Mouse (Mus musculus): ENCODE results near the gene Shc4.

Shc4 gene

DNA sequence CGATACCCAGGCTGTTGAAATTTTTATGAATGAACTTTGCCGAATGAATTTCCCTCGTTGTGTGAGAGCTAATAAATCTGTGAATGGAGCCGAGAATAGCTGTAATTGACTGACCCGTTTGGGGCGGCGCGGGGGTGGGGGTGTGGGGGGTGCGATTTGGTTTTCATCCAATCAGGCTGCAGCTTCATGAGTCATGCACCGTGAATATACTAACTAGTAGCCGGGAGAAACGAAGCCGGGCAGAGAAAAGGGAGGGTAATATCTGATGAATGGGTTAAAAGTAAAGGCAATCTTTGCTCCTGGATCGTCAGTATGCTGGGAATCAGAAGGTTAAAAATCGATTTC lies at the start of gene Shc4:
Gene Shc4, minus strand, starts transcription at position 63 of the 345 bp plus-strand sequence.
- DNase-seq = peak in 1 of 2 experiments; percentile 72

GRCm38 (mm10) chr2:125765029-125765428 lies 41.1 kb upstream of the Shc4 start:
- peak in 1 of 2 experiments; percentile 44 for DNase-seq

- DNase-seq = no peak
Measured at GRCm38 (mm10) chr2:125764531-125764930, 40.6 kb upstream of the Shc4 start.

DNA sequence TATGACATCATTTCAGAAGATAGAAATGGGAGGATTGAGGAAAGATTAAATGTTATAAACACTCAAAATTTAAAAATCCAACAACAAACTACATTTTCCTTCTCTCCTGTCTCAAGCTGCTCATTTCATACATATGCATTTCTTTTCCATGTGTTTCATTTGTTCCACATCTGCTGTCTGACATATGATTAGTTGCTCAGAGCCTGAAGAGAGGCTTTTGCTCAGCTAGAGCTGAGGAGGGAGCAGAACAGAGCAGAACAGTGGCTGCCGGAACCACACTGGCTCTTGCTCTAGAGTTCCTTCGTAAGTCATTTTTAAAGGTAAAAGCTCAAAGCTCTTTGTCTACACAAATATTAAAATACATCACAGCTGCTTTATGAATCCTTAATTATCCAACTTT lies 25.4 kb upstream of the Shc4 start:
- DNase-seq = no peak

- no peak for DNase-seq
Measured at GRCm38 (mm10) chr2:125739338-125739737, 15.4 kb upstream of the Shc4 start.

DNA sequence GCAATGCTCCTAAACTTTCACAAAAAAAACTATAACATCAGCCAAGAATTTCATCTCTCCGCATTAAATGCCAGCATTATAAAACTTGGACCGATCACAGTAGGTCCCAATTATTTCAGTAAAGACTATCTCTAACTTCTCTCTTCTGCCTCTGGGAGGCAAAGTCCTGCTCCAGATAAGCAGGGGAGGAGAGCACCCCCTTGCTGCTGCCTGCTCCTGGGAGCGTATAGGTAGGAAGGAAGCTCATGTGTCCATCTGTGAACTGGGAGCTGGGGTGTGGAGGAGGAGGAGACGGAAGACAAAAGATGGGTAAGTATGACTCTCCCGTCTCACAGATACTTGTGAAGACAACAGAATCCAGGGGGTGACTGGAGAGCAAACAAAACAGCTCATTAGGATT lies 14.8 kb upstream of the Shc4 start:
- no peak for DNase-seq

- DNase-seq = no peak
Measured at GRCm38 (mm10) chr2:125736025-125736343, 12.0 kb upstream of the Shc4 start.

DNA sequence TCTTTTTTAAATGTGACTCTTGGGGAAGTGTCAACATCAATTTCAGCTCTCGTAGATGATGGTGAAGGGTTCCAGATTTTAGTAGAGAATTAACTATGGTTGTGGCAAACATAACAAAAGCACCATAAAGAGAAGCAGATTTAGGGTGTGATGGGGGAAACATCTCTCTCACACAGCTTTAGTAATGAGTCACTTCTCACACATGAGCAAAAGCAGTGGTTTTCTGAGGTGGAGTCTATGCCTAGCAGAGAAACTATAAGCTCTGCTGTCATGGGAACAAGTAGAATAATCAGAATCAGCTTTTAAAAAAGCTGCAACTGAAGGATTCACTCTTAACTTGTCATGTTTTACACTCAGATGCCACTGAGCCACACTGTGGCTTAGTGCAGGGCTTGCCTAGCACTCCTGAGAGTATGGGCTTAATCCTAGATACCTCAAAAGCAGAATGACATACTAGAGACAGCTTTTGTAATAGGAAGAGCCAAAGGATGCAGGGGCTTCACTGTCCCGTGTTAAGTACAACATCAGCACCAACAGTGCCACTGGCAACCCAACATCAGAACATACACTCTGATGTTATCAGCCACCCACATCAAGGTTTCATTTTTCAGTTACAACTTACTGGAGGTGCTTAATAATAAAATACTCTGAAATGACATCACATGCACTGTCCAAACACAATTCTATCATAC lies 11.5 kb upstream of the Shc4 start:
- no peak for DNase-seq

- no peak for DNase-seq
Measured at GRCm38 (mm10) chr2:125734741-125735140, 10.8 kb upstream of the Shc4 start.

DNA sequence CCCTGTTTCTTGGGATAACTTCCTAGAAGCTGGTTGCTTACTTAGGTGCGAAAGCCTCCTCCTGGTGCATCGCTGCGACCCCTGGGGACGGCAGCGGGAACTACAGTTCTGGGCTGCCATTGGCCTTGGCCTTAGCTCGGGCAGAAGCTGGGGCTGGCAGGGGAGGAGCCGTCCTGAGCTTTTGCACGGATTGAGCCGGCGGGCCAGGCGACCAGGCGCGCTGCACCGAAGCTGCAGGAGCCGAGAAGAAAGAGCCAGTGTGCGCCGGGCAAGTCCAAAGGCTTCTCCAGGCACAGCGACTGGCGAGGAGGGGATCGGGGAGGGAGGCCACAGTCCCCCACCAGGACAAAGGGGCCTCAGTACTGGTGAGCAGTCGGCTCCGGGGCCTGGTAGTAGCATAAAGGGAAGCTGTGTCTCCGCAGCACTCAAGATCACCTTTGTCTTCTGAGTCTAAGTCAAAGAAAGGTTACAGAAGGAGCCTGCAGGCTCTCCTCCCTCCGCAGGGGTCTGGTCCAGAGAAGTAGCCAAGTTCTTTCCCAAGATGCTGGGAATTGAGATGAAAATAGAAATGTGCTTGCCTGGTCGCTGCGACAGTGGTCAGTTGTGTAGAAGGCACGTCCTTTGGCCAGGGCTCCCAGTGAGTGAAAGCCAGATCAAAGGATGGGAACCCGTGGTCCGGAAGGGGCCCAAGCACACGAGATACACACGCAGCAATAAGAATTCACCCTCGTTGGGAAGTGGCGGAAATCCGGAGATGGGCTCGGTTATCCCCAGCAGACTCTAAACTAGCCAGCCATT lies 8.0 kb upstream of the Shc4 start:
- peak; percentile 98 to 99 for DNase-seq

DNA sequence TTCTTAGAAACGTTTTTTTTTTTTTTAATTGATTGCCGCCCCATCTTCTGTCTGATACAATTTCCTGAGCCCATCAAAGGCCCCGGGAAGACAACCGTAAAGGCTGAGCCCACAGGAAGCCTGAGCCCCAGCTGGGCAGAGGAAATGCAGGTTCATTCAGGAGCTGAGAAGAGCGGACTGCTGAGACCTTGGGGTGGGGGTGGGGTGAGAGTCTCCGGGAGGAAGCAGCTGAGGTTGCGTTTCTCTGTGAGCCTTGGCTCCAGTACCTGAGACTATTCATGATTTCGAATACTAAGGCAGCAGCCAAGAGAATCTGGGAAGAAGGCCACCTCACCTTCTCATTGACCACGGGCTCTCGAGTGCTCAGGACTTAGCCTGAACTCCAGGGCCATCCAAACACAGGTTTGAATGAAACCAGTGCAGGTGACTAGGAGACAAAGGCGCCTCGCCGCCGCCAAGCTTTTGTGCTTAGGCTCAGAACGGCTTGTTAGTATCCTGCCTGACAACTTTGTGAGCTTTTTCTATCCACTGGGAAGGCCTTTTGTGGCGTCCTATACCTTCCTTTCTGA lies 682 bp upstream of the Shc4 start:
- DNase-seq = peak; percentile 32 to 47

- DNase-seq = peak; percentile 63 to 78
Measured at GRCm38 (mm10) chr2:125723408-125724085, 401 bp downstream of the Shc4 start.

GRCm38 (mm10) chr2:125723086-125723407 lies 901 bp downstream of the Shc4 start:
- DNase-seq = peak in 1 of 2 experiments; percentile 37

DNA sequence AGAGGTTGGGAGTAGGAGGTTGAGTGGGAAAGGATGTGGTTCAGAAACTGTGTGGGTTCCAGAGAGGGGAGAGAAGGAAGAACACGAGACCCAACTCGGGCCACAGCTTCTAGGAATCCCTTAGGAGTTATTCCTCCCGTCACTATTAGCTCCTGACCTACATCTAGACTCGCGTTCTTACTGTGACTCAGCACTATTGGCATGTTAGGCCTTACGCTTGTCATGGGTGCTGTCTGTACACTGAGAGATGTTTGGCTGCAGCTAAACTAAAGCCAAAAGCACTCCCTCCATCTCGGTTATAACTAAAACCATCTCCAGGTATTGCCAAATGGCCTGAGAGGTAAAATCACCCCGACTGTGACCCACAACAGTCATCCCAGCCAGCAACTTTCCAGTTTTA lies 7.3 kb downstream of the Shc4 start:
- no peak for DNase-seq

- DNase-seq = peak; percentile 13 to 29
Measured at GRCm38 (mm10) chr2:125706510-125706921, 17.4 kb downstream of the Shc4 start.

- no peak for DNase-seq
Measured at GRCm38 (mm10) chr2:125704907-125705631, 18.9 kb downstream of the Shc4 start.

GRCm38 (mm10) chr2:125702851-125703250 lies 21.1 kb downstream of the Shc4 start:
- no peak for DNase-seq

DNA sequence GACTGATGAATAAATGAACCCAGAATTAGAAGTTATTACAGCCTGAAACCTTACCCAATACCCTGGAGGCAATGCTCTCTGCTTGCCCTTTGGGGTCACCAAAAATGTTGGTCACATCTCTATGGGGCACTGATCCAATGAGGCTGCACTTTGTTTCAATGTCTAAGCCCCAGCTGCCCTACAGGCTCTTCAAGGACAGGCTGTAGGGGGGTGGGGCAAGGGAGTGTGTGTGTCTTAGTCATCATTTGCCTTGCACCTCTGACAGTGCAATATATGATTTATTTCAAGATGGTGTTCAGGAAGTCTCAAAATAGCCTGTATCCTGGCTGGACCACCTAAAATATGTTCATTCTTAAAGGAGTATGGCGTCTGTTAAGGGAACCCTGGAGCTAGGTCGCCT lies 22.3 kb downstream of the Shc4 start:
- no peak for DNase-seq

DNA sequence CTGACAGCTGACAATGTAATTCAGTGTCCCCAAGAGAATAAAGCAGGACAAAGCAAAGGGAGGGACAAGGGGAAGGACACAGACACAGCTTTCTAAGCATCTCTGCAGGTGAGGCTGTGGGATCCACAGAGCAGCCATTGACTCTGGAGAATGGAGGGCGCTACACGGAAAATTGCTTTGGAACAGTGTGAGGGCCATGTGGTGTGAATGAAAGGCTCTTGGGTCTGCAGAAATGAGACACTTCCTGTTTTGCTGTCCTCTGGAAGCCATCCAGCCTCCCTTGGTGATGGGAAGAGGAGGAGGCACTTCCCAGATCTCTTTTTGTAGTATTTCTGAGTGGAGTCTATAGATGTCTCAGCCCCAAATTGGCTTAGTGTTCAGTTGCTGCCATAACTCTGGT lies 27.7 kb downstream of the Shc4 start:
- DNase-seq = no peak

- DNase-seq = no peak
Measured at GRCm38 (mm10) chr2:125694798-125695197, 29.1 kb downstream of the Shc4 start.

GRCm38 (mm10) chr2:125692010-125692409 lies 31.9 kb downstream of the Shc4 start:
- DNase-seq = no peak

DNA sequence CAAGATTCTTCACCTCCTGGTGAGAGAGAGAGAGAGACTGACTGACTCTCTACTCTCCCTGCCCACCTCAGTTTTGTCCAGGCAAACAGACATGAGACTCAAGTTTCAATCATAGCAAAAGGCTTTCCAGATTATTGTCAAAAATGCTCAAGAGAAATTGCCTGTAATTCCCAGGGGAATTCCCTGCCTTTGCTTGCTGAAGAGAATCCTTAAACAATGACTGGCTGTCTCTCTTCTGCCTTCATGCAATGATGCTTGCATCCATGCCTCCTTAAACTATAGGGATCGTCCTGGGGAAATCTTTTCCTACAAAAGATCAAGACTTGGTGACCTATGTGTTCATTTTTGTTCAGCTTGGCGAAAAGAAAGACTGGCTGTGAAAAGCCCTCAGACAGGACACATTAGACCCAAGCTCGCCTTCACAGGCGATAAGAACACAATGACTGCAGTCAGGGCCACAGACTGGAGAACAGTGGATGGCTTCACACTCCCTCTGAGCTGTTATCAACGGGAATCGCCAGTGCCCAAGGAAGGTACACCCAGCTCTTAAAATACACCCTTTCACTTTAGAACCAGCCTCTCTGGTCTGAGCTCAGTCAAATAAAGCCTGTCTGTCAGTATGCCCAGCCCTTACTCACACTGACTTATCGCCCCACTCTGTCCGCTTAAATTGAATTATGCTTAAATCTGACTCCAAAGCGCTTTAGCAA lies 38.4 kb downstream of the Shc4 start:
- no peak for DNase-seq

Measured in cerebellum, postnatal 25 days (tissue).